20 mouse cellular contexts compared by ENCODE assay signal in genomic region chr7:127866434-127866833, GRCm38 (mm10). TPM values are rescaled to one million over a fixed set of nuclear protein-coding genes. Genes with fewer than 3 reads are reported as not detected.
"Had no signal": no experiment of that assay in that cellular context is flagged by ENCODE, and none has a peak within 500 bp of the region (broad histone marks: within the 10 kb centered on the region; RNA-seq: fewer than 3 reads in every experiment).

No protein-coding gene starts in this region.

- H3K4me1 ChIP-seq: limb, embryonic 10.5 days had no signal

- H3K9ac ChIP-seq: liver, embryonic 15.5 days; lung, embryonic 14.5 days; midbrain, embryonic 12.5 days; stomach, embryonic 15.5 days had no signal

- DNase-seq: kidney, adult 18-20 months; kidney, postnatal 14 days; lung, embryonic 14.5 days; lung, postnatal 14 days; right cerebral cortex, postnatal 4 days; spleen, adult 18-20 months; thymus, adult 2 months; thymus, postnatal 25 days had no signal

- H3K4me2 ChIP-seq: liver, embryonic 11.5 days; liver, embryonic 15.5 days; lung, embryonic 14.5 days; midbrain, embryonic 12.5 days; stomach, embryonic 15.5 days had no signal

- H3K4me3 ChIP-seq: left cerebral cortex, adult 2 months; limb, embryonic 10.5 days; liver, embryonic 15.5 days; megakaryocyte, embryonic 14.5 days; midbrain, embryonic 12.5 days; stomach, embryonic 15.5 days had no signal

- H3K27me3 ChIP-seq: liver, embryonic 15.5 days; megakaryocyte, embryonic 14.5 days; midbrain, embryonic 12.5 days; stomach, embryonic 15.5 days had no signal

- H3K9me3 ChIP-seq: limb, embryonic 10.5 days; liver, embryonic 15.5 days; megakaryocyte, embryonic 14.5 days; midbrain, embryonic 12.5 days; stomach, embryonic 15.5 days had no signal

- H3K27ac ChIP-seq: left cerebral cortex, adult 2 months; limb, embryonic 10.5 days; liver, embryonic 15.5 days; macrophage; midbrain, embryonic 12.5 days; stomach, embryonic 15.5 days had no signal

RNA-seq across cellular contexts. Expression of gene Prss53, which starts 24.3 kb away (rescaled TPM):
- polyA plus RNA-seq: macrophage had no signal

RNA-seq across cellular contexts. Expression of gene Gm21974, which starts 28.8 kb away (rescaled TPM):
- polyA plus RNA-seq: limb, embryonic 10.5 days; limb, embryonic 14.5 days; liver, embryonic 15.5 days; lung, embryonic 14.5 days; macrophage; midbrain, embryonic 12.5 days; midbrain, postnatal 0 days; stomach, embryonic 15.5 days; testis, adult 2 months; thymus, adult 2 months; urinary bladder, adult 2 months had no signal
